In genomic region chr2:71050511-71050910, GRCm38 (mm10) we compare ENCODE assay signal across 18 mouse cellular contexts. TPM values are rescaled to one million over a fixed set of nuclear protein-coding genes. Genes with fewer than 3 reads are reported as not detected.
DNase-seq lines count a peak whose midpoint lies in the region; TF ChIP-seq lines count a peak whose summit lies in the region.
"Had no signal": no experiment of that assay in that cellular context is flagged by ENCODE, and none has a peak within 500 bp of the region (broad histone marks: within the 10 kb centered on the region; RNA-seq: fewer than 3 reads in every experiment).

No protein-coding gene starts in this region.

- H3K27me3 ChIP-seq in thymus, adult 2 months (ENCODE audit: control insufficient read depth, insufficient read depth, low read length) = no peaks in the 10 kb centered on the region
- H3K27me3 ChIP-seq: CH12.LX; embryonic facial prominence, embryonic 12.5 days; forebrain, embryonic 15.5 days; heart, embryonic 12.5 days; Patski had no signal

- H3K36me3 ChIP-seq in thymus, adult 2 months (ENCODE audit: control insufficient read depth, insufficient read depth, low read length) = no peaks in the 10 kb centered on the region
- H3K36me3 ChIP-seq: embryonic facial prominence, embryonic 12.5 days; forebrain, embryonic 15.5 days; hindbrain, embryonic 10.5 days had no signal

- 60% methylated on average over 7 of the region's 7 CpGs for WGBS in thymus, adult 2 months

- intact Hi-C loops in left cerebral cortex, postnatal 14 days (cut with DNase I) = no loop called here

- H3K4me3 ChIP-seq in thymus, adult 2 months (ENCODE audit: control insufficient read depth, insufficient read depth, low read length) = peak overlapping the region; percentile 18; the same call in 1 of the 2 replicates
- H3K4me3 ChIP-seq: embryonic facial prominence, embryonic 12.5 days; forebrain, embryonic 15.5 days; heart, embryonic 12.5 days; hindbrain, embryonic 10.5 days had no signal

- H3K4me1 ChIP-seq in thymus, adult 2 months (replicated peaks; ENCODE audit: control insufficient read depth, insufficient read depth, low read length) = peaks cover 32% of the 10 kb centered on the region

- no peak for TF ChIP-seq POLR2A in thymus, adult 2 months (IDR thresholded peaks at IDR 0.05; ENCODE audit: control insufficient read depth, extremely low read depth, insufficient read depth, low read length, poor library complexity)

- DNase-seq in kidney, adult 18-20 months = peak; percentile 38
- no peak for DNase-seq in kidney, postnatal 4 days
- DNase-seq in thymus, adult 2 months = no peak
- DNase-seq in thymus, postnatal 14 days = no peak
- DNase-seq in kidney, postnatal 36 days = peak; percentile 67 to 75
- no peak for DNase-seq in left cerebral cortex, postnatal 14 days (ENCODE audit: low spot score in 2 of 2)
- DNase-seq: adrenal gland, postnatal 14 days; cerebellum, adult 11-12 months; cerebellum, adult 9-10 months; cerebellum, postnatal 25 days; gastrocnemius, postnatal 36 days; heart, adult 18-20 months had no signal

- peak overlapping the region; percentile 53; the same call in 1 of the 2 replicates for H3K27ac ChIP-seq in thymus, adult 2 months (ENCODE audit: control insufficient read depth, insufficient read depth, low read length)
- H3K27ac ChIP-seq: embryonic facial prominence, embryonic 12.5 days; forebrain, embryonic 15.5 days; hindbrain, embryonic 10.5 days had no signal

- no peak for TF ChIP-seq CTCF in thymus, adult 2 months (IDR thresholded peaks at IDR 0.05; ENCODE audit: borderline replicate concordance, control insufficient read depth, extremely low read depth, insufficient read depth, low read length, poor library complexity)

RNA-seq across cellular contexts. Expression of gene Dcaf17, which starts 4.6 kb away (rescaled TPM):
- 10.2 and 12.0 TPM in 2 replicates for polyA plus RNA-seq in thymus, adult 2 months (2012; rRNA removed)
- total RNA-seq in left cerebral cortex, postnatal 14 days (2021) = 10 to 100 TPM; 11.0 to 12.1 TPM

RNA-seq across cellular contexts. Expression of gene Mettl8, which starts 4.9 kb away (rescaled TPM):
- 17.2 and 18.9 TPM in 2 replicates for polyA plus RNA-seq in thymus, adult 2 months (2012; rRNA removed)
- 10 to 100 TPM; 12.5 to 12.7 TPM for total RNA-seq in left cerebral cortex, postnatal 14 days (2021)

Comparison
In these comparisons a context has a peak if more than half of its experiments do, and no peak if none do; other contexts are left out.
1. DNase-seq: peak in kidney, adult 18-20 months (single experiment) and kidney, postnatal 36 days (2 of 2); none in kidney, postnatal 4 days (0 of 2), thymus, adult 2 months (single experiment), thymus, postnatal 14 days (single experiment) and left cerebral cortex, postnatal 14 days (0 of 2).